Mouse (Mus musculus) neural tube, embryonic 11.5 days (tissue): ENCODE measurements around the gene Scfd2. TPM values are rescaled to one million over a fixed set of nuclear protein-coding genes. Genes with fewer than 3 reads are reported as not detected.

Source experiments
- ATAC-seq: fragments of 200-750 bp; cut with Nextera tagmentation; 2 replicates; pipeline ENCODE4 v1.8.0; 2017; ENCODE audit warnings: moderate number of reproducible peaks, mild to moderate bottlenecking, moderate TSS enrichment, moderate library complexity; ENCODE audit not compliant: insufficient read depth, low FRiP score, low TSS enrichment
- DNase-seq: peaks from one replicate; pipeline ENCODE4 v3.0.0-alpha.2; 2015; ENCODE audit warnings: low spot score
- H3K27ac ChIP-seq: fragments of 300-500 bp; sonication (generic); 2 replicates; pipeline ENCODE4 v1.5.1; 2014; ENCODE audit warnings: low read depth, mild to moderate bottlenecking, low read length
- H3K27me3 ChIP-seq: fragments of 300-500 bp; sonication (generic); 2 replicates; pipeline ENCODE4 v1.6.1; 2014; ENCODE audit warnings: mild to moderate bottlenecking, low read length, mixed read lengths; ENCODE audit not compliant: control insufficient read depth, insufficient read depth
- H3K36me3 ChIP-seq: fragments of 300-500 bp; sonication (generic); 2 replicates; pipeline ENCODE4 v1.6.1; 2014; ENCODE audit warnings: mild to moderate bottlenecking, low read length, moderate library complexity, mixed read lengths; ENCODE audit not compliant: control insufficient read depth, insufficient read depth
- H3K4me1 ChIP-seq: fragments of 300-500 bp; sonication (generic); 2 replicates; pipeline ENCODE4 v1.6.1; 2014; ENCODE audit warnings: low read length, mixed read lengths; ENCODE audit not compliant: control insufficient read depth, insufficient read depth
- H3K4me2 ChIP-seq: fragments of 300-500 bp; sonication (generic); 2 replicates; pipeline ENCODE4 v1.6.1; 2014; ENCODE audit warnings: low read depth, mild to moderate bottlenecking, moderate library complexity
- H3K4me3 ChIP-seq: fragments of 300-500 bp; sonication (generic); 2 replicates; pipeline ENCODE4 v1.5.1; 2014; ENCODE audit warnings: low read depth, low read length
- H3K9ac ChIP-seq: fragments of 300-500 bp; sonication (generic); 2 replicates; pipeline ENCODE4 v1.6.1; 2014; ENCODE audit warnings: mild to moderate bottlenecking, low read length
- H3K9me3 ChIP-seq: fragments of 300-500 bp; sonication (generic); 2 replicates; pipeline ENCODE4 v1.6.1; 2016; ENCODE audit warnings: low read length; ENCODE audit not compliant: control insufficient read depth
- WGBS: fragments of 180-500 bp; shearing (Covaris S2); extraction: QIAGEN DNeasy Blood & Tissue Kit; methylation state at CpG from one replicate; pipeline ENCODE4 v1.1.7; 2014; 5-methylcytosine and 5-hydroxymethylcytosine counted together
- polyA plus RNA-seq: library from polyadenylated mRNA; unstranded; fragments of >200 nt; fragmentation: Nextera tagmentation; extraction: Ambion mirVana; gene quantifications from 2 replicates; pipeline ENCODE4 v1.2.1, GENCODE M21; 2014

Gene Scfd2
- polyA plus RNA-seq, 1 experiment from 2014 or later: 14.7 TPM

DNA sequence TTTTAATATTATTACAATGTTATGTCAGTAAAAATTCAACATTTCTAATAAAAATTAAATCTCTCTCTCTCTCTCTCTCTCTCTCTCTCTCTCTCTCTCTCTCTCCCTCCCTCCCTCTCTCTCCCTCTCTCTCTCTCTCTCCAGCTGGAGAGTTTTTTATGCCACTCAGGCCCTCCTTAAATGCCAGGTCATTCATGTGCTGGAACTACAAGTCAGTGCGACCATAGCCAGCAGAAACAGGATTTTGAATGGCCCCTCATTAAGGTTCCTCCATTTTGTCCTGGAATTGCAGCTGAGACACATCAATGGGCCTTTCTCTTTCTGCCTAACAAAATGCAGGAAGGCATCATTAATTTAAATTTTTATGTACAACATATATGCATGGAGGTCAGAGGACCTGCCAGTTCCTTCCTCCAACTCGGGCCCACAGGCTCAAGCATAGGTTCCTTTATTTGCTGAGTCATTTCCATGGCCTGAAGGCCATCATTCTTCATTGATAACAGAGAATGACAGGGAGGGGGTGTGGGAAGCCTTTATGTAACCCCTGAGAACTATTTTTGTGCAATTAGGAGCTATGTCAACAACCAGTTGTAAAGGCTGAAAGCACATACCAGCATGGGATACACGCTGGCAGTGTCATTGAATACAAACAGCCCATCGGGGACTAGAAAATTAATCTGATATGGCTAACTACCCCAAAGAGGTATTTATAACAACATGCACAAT lies 165.4 kb downstream of the Scfd2 start:
- Histone ChIP-seq H3K4me2 (no peak overlapping the region), H3K27ac (no peak overlapping the region), H3K4me1 (peaks cover 5% of the 10 kb centered on the region; the same call in 1 of the 2 replicates), H3K9ac (no peak overlapping the region), H3K9me3 (no peaks in the 10 kb centered on the region), H3K4me3 (no peak overlapping the region), H3K27me3 (no peaks in the 10 kb centered on the region), H3K36me3 (no peaks in the 10 kb centered on the region)
- 23% methylated on average over 4 of the region's 4 CpGs for WGBS
- ATAC-seq (peak; percentile 38; the same call in 1 of the 2 replicates), DNase-seq (no peak)

DNA sequence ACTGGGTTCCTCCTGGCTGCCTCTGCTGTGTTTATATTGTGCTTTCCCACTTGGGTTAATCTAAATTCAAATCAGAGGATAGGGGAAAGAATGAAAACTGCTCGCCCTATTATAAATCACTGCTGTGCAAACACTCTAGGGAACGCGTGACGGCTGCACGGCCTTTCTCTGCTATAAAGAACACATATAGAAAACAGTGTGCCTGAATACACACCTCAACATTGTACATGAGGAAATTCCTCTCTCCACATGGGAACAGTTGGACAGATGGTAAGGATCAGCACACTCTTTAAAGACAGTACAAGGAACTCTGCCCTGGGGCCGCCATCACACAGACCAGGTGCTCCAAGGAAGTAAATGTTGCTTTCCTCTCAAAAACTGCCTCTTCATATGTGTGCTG lies 166.2 kb downstream of the Scfd2 start:
- no peak for ATAC-seq
- no peak overlapping the region for H3K27ac ChIP-seq
- 28% methylated on average over 6 of the region's 6 CpGs for WGBS

DNA sequence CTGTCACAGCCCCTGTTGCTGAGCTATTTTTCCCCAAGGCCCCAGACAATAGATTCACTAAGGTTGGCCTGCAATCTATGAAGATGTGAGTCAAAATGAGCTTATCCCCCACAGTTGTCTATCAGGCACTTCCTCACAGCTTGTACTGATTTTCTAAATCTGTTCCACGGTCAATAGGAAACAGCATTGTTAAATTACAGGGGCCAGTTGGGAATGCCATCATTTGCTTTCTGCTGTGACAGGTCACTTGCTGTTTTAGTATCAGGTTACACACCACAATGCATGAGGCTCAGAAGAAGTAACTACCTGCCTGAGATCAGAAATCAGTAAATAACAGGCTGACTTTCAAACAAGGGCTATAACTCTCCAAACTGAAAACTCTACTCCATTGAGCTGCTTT lies 168.3 kb downstream of the Scfd2 start:
- Histone ChIP-seq H3K4me3 (no peak overlapping the region), H3K9ac (no peak overlapping the region), H3K9me3 (no peaks in the 10 kb centered on the region), H3K27me3 (no peaks in the 10 kb centered on the region), H3K36me3 (no peaks in the 10 kb centered on the region), H3K27ac (no peak overlapping the region), H3K4me1 (peaks cover 5% of the 10 kb centered on the region; the same call in 1 of the 2 replicates), H3K4me2 (no peak overlapping the region)
- 10% methylated on average over 1 of the region's 1 CpGs for WGBS
- ATAC-seq (no peak), DNase-seq (no peak)

More for the DNA sequence above, 166.2 kb downstream of the Scfd2 start:
- DNase-seq: peak; percentile 35
- H3K36me3 ChIP-seq: no peaks in the 10 kb centered on the region
- no peak overlapping the region for H3K9ac ChIP-seq
- H3K4me2 ChIP-seq: no peak overlapping the region
- H3K27me3 ChIP-seq: no peaks in the 10 kb centered on the region
- H3K4me1 ChIP-seq: peaks cover 5% of the 10 kb centered on the region; the same call in 1 of the 2 replicates
- no peak overlapping the region for H3K4me3 ChIP-seq
- no peaks in the 10 kb centered on the region for H3K9me3 ChIP-seq

DNA sequence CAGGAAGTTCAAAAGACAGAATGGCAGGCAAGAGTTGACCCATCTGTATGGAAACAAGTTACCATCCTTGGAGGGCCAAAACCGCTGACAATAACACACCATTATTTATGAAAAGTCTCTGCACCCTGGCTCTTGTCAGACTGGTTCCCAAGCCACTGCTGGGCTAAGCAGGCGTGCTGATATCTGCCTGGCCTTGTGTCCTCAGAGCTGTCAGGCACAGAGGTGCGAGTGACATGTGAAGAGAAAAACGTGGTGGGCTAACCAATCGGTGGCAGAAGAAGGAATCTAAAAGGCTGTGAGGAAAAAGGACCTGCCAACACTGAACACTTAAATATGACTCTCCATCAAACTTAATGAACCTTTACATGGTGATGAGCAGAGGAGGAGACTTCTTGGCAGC lies 170.0 kb downstream of the Scfd2 start:
- 80% methylated on average over 5 of the region's 5 CpGs for WGBS
- Histone ChIP-seq H3K4me1 (peaks cover 5% of the 10 kb centered on the region; the same call in 1 of the 2 replicates), H3K4me2 (no peak overlapping the region), H3K27me3 (no peaks in the 10 kb centered on the region), H3K4me3 (no peak overlapping the region), H3K36me3 (no peaks in the 10 kb centered on the region), H3K27ac (no peak overlapping the region), H3K9ac (no peak overlapping the region), H3K9me3 (no peaks in the 10 kb centered on the region)
- DNase-seq (no peak), ATAC-seq (no peak)

DNA sequence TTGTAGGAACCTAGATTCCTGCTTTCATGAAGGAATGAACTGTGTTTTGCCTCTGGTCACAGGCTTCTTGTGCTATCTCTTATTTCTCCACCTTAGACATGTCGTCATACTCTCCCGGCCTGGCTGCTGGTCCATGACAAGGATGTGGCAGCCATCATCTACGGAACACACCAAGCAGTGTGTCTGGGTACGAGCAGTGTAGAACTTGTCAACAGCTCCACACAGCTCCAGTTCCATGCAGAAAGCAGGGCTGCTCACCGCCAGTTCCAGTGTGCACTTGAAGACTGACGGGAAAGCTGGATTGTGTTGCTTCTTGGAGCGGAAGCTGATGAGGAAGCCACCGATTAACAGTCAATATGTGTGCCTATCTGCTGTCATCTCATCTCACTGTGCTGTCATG lies 173.5 kb downstream of the Scfd2 start:
- Histone ChIP-seq H3K9ac (no peak overlapping the region), H3K4me1 (no peaks in the 10 kb centered on the region), H3K9me3 (no peaks in the 10 kb centered on the region), H3K36me3 (no peaks in the 10 kb centered on the region), H3K4me3 (no peak overlapping the region), H3K27ac (no peak overlapping the region), H3K4me2 (no peak overlapping the region), H3K27me3 (no peaks in the 10 kb centered on the region)
- ATAC-seq (no peak), DNase-seq (no peak)
- 92% methylated on average over 8 of the region's 8 CpGs for WGBS

DNA sequence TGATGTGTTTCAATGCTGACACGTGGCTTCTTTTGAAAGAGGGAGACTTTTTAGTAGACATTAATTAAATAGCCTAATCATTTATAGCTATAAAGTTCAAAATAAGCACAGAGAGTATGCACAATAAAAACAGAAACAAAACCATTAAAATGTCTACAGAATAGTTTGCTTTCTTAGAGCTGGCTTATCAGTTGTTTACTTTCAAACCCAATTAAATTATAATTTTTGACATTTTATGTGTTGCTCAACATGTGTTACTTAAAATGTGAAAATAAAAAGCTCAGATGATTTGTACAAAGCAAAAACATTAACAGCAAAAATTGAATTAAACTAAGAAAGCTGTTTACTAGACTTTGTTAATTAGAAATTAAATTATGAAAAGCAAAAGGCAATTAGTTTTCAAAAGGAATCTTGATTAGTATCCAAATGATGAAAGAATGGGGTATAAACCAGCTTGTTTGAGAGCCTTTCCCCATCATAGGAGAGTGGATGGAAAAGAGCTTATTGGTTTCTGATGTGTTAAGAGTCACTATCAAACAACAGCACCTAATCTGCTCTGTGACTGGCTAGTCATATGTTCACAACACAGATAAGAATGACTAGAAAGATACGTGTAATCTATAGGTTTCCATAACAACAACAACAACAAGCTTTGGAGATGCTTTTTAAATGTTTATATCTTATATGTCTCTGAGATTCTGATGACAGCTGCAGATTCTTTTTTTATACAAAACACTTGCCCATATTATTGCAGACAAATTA lies 176.0 kb downstream of the Scfd2 start:
- 91% methylated on average over 2 of the region's 2 CpGs for WGBS
- no peak overlapping the region for H3K9ac ChIP-seq
- H3K4me3 ChIP-seq: no peak overlapping the region
- H3K9me3 ChIP-seq: no peaks in the 10 kb centered on the region
- no peak overlapping the region for H3K4me2 ChIP-seq
- ATAC-seq (no peak), DNase-seq (no peak)
- no peaks in the 10 kb centered on the region for H3K27me3 ChIP-seq
- no peaks in the 10 kb centered on the region for H3K4me1 ChIP-seq
- H3K27ac ChIP-seq: no peak overlapping the region
- H3K36me3 ChIP-seq: no peaks in the 10 kb centered on the region

DNA sequence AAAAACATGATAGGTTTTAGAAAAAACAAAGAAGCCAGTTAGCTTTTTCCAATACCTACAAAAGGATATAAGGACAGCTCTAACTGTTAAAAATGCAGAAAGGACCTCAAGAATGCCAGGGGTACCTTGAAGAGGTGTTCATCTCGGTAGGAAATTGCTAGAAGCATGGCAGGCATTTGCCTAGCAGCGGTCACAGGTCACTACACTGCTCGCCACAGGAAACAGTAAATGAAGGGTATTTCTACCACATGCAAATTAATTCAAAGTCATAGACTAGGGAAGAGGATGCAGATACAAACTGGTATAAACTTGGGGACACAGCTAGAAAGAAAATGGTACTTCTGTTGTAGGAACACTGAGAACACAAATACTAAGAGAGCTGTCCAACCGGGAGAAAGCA lies 180.7 kb downstream of the Scfd2 start:
- no peaks in the 10 kb centered on the region for H3K4me1 ChIP-seq
- ATAC-seq (no peak), DNase-seq (no peak)
- H3K4me3 ChIP-seq: no peak overlapping the region
- no peaks in the 10 kb centered on the region for H3K36me3 ChIP-seq
- H3K9me3 ChIP-seq: no peaks in the 10 kb centered on the region
- H3K27ac ChIP-seq: no peak overlapping the region
- H3K27me3 ChIP-seq: no peaks in the 10 kb centered on the region
- WGBS: 72% methylated on average over 4 of the region's 4 CpGs
- no peak overlapping the region for H3K4me2 ChIP-seq
- H3K9ac ChIP-seq: no peak overlapping the region

DNA sequence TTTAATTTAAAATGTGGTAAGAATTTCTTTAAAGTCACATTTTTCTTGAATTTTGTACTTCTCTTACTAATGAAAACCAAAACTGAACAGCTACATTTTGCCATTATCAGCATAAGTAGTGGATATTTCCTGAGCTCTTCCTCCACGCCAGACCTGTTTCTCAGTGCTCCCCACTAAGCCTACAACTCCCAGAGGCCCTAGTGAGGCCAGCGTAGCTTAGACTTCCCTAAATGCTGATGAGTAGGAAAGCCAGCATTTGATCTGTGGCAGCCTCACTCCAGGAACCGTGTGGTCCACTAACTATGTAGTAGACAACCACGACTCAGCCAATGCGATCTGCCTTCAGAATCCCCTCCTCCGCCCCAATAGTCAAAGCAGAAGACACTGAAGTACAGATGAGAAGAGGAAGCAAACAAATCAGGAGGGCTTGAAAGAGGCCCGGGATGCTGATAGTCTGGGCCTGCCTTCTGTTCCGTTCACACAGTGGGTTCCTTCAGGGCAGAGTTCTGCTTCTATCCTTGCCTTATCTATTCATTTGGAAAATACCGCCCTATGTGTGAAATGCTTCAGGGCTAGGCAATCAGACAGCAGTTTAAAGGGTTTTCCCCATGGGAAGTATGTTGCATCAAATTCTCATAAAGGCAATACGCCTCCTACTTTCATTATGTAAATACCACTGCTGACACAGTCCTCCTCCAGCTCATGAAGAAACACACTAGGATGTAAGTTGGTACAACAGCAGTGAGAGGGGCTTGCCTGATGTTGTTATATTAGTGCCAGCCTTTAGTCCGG lies 183.3 kb downstream of the Scfd2 start:
- H3K4me2 ChIP-seq: no peak overlapping the region
- WGBS: 79% methylated on average over 11 of the region's 11 CpGs
- H3K27ac ChIP-seq: no peak overlapping the region
- no peaks in the 10 kb centered on the region for H3K4me1 ChIP-seq
- no peaks in the 10 kb centered on the region for H3K36me3 ChIP-seq
- H3K9me3 ChIP-seq: no peaks in the 10 kb centered on the region
- H3K27me3 ChIP-seq: no peaks in the 10 kb centered on the region
- no peak overlapping the region for H3K9ac ChIP-seq
- no peak overlapping the region for H3K4me3 ChIP-seq
- DNase-seq (no peak), ATAC-seq (no peak)
